Mouse (Mus musculus) cerebellum, adult 9-10 months (tissue): ENCODE results near the gene Tapt1.
"Not testable (repeated sequence)": the region's sequence is repeated elsewhere in the genome, so short reads cannot be mapped to it uniquely, and the experiment has no call there.

Source experiments
- DNase-seq: peaks from one replicate; pipeline ENCODE4 v3.0.0; 2022

The Tapt1 gene

DNA sequence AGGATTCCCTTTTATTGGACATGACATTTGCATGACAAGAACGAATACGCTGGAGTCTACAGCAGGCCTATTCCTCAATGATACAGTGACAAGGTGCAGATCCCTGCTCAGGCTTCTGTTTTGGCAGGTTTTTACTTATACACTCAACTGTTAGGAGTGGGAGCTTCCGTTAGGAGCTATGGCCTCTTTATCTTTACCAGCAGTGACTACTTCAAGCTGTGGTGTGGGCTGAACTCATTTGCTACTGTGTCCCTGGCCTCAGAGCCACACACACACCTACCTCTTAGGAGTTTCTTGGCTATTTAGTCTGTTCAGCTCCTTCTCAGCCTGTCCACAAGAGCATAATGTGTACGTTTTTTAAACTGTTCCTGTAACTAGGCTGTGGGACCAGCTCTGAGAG is 30.3 kb downstream of the Tapt1 start:
- DNase-seq, result no peak

DNA sequence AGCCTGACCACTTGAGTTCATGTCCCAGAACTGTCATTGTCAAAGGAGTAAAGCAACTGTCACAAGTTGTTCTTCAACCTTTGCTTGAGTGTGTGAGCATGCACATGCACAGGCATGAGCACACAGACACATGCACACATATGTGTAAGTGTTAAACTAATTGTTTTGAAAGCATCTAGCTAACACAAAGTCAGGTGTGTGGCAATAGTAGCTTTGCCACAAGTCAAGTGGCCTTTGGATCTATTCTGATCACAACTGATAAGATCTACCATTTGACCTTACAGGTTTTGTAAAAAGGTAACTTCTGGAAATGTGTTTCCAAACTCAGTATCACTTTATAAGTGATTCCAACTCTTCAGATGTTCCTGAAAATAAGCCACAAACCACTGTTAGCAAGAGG is 39.1 kb downstream of the Tapt1 start:
- DNase-seq, result no peak

DNA sequence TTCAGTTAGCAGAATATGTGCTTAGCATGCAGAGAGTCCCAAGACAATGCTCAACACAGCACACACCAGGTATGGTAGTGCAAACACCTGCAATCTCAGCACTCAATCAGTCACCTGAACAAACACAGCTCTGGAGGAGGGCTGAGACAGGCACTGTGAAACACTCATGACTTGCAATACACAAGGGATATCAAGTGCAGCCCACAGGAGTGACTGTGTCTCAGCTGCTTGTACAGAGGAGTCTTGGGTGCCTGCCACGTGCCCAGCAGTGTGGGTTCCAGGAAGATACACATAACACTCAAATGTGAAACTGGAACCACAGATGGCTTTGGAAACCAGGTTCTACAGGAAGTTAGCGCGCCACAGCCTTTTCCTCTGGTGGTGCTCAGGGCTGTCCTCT is 44.8 kb downstream of the Tapt1 start:
- DNase-seq, result no peak

DNA sequence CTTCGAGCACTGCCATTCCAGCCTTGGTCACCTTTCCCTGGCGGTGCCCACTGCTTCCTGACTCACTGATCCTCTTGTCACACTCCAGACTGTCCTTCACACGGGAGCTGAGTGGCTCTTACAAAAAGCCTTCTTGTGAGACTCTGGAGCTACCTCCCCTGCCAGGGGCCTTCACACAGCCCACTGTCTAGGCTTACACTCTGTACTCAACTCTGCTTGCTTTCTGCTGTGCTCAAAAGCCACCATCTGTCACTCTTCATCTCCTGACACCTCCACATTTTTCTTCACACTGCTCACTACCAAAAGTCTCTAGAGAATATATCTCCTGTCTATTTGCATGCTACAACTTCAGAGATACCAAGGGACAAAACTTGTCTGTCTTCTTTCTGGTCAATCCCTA is 46.0 kb downstream of the Tapt1 start:
- DNase-seq, result no peak

DNA sequence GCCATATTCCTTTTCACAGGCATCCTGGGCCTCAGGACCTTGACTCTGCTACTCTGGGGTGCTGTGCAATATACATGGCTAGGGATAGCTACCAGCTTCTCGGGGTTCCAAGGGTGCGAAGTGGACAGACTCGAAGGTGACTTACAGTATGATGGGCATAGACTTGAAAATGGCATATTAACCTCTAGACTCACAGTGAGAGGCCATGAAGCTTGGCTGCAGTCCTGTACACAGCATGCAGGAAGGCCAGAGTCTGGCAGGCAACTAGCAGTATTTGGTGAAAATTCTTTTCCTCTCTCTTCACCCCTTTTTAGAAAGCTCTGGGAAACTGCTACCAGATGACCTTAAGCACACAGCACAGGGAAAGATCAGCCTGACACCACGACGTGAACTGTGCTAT is 52.4 kb downstream of the Tapt1 start:
- peak; percentile 89 for DNase-seq

DNA sequence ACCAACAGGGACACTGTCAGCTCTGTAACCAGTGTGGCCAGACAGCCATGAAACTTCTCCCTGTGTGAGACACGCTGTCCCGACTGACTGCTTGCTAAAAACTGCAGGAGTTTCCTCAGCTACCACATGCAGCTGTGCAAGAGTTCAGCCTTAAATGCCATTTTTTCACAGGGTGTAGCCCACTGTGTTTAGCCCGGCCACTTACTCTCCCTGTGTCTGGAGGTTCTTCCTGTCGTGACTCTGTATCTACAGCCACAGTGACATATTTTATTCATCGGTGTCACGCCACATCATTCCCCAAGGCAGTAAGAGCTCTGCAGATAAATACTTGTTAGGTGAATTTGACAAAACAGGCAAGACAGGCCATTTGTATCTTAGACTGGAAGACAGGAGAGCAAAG is 59.6 kb downstream of the Tapt1 start:
- DNase-seq, result no peak

DNA sequence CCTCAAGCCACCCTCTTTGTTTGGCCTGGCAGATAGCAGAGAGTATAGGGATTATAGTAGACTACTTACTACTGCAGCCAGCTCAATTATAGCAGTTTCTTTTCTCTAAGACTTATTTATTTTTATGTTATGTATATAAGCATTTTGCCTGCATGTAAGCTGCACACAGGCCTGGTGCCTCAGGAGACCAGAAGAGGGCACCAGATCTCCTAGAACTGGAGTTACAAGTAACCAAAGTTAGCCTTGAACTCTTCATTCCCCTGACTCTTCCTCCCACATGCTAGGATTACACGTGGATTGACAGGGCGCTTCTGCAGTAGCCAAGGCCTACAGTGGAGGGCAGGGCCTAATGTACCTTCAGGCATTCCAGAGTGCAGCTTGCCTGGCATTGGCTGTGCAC is 60.6 kb downstream of the Tapt1 start:
- peak; percentile 65 for DNase-seq

DNA sequence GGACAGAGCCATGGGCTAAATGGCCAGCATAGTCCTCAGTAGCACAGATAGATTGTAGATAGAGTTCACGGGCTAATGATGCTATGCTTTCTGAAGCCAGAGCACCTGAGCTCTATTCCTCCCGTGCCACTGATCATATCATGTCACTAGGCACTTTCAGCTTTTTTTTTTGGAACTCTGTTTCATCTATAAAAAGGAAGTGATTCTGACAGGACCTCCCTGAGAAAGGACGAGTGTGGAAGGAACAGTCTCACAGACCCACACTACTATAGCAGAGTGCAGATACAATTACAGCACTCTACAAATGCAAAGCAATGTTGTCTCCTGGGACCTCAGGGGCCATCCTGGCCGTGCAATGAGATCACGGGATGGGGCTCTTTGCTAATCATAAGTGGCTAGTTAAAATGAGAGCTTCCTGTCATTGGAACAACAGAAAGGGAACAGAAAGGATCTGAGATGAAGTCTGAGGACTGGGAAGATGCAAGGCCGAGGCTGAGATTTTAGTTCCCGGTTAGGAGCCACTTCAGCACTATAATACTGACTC is 62.1 kb downstream of the Tapt1 start:
- DNase-seq, result no peak

DNA sequence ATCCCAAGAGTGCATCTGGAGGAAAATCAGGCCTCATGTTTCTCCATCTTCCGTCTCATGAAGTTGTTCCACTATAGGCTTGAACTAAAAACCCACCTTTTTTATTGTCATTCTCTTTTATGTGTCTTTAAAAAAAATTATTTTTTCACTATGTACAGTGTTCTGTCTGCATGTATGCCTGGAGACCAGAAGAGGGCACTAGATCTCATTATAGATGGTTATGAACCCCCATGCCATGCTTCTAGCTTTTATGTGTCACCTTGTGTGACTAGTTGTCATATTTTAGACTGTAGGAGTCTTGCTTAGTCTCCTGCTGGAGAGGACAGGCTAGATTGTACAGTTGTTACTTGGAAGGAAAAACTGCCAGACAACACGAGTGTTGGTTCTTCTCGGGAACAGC is 63.1 kb downstream of the Tapt1 start:
- DNase-seq, result no peak

DNA sequence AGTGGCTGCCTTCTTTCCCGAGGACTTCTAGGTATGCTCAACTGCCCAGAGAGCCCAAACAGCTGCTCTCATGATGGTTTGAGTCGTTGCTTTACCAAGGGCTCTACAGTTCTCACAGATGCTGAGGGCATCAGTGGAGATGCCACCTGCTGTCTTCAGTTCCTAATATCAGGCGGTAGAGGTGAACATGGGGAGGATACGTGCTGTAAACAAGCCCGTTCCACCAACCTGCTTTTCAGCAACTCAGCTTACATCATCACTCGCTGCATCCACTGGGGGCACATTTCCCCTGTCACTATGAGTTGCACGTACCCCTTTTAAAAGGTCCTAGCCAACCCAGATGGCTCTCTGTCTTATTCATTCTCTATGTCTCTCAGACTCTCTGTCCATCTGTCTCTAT is 63.6 kb downstream of the Tapt1 start:
- no peak for DNase-seq

DNA sequence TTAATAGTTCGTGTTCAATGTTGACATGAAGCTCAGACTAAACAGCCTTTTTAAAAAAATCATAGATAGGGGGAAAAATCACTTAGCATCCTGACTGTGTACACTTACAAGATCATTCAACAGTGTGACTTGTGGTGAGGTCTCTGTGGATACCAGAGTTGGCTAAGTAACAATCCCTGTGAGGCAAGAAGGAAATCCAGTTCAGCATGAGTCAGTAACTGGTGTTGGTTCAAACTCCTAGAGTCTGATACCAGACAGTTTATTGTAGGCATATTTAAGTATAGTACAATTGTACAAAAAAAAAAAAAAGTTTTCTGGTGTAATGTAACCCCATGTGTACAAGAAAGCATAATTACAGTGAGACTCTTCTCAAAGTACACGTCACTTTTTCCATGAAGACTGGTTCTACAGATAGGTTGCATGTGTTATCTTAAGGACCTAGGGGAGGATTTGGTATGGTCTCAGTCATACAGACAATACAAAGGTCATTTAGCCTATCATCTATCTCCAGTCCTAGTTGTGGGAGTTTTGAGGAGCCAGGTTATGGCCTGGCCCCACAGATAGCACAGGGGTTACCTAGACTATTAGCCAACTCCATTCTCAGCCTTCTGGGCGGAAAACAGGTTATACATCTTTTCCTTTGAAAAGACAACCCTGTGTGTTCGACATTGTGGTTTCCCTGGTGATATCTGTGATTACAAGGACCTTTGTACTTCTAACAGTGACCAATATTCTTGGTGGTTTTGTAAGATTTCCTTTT is 66.6 kb downstream of the Tapt1 start:
- no peak for DNase-seq

DNA sequence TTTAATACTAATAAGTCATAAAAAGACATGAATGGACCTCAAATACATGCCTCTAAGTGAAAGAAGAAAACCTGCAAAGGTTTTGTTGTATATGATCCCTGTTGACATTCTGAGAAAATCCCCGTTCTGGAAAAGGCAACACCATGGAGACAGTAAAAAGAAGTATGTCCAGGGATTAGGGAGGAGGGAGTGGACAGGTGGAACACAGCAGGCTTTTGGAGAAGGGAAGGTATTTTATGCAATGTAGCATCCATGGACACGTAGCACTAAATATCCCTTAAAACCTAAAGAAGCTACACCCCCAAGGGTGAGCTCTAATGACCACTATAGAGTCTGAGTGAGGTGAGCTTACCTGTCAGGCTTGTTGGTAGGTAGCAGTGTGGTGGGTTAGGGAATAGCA is 67.2 kb downstream of the Tapt1 start:
- peak; percentile 56 for DNase-seq

DNA sequence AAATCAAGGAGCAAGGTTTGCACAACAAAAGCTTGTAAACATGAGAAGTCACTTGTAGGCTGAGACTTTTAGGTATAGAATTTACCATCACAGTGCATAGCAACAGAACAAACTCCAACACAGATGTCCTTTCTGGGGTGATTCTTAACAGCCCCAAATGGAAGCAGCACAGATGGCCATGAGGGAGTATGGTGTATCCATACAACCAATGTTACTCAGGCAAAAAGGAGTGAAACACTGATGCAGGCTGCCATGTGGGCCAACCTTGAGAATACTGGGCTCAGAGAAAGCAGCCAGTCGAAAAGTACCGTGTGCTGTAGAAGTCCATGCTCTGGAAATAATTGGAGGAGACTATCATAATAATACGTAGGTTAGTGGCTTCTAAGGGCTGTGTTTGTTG is 68.0 kb downstream of the Tapt1 start:
- no peak for DNase-seq

DNA sequence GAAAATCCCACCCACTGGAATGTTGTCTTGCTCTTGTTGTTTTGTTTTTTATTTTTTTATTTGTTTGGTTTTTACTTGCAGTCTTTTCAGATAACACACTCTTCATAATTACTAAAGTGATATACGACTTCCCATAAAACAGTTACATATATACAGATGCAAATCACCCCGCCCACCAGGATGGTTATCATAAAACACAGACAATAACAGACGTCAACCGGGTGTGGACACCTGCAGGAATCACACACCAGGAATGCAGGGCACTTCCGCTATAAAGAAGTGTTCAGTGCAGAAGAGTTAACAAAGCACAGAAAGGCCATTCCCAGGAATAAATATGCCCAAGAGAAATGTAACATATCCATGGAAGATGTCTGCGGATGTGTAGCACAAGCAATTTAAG is 68.7 kb downstream of the Tapt1 start:
- no peak for DNase-seq

DNA sequence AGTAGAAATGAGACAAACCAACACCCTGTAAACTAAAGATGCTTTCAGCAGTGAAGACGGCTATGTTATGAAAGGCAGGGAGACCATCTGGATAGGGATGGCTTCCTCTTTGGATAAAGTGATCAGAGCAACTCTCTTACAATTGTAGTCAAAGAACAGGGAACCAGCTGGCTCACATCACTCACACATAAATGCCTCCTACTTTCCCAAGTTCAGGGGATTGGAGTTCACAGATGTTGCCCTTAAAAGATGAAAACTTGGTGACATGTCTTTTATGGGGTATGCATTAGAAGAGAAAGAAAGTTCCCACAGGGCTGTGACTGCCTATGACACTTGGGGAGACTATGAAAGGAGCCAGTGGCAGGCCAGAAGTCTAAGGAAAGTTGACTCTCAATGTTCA is 73.4 kb downstream of the Tapt1 start:
- no peak for DNase-seq

DNA sequence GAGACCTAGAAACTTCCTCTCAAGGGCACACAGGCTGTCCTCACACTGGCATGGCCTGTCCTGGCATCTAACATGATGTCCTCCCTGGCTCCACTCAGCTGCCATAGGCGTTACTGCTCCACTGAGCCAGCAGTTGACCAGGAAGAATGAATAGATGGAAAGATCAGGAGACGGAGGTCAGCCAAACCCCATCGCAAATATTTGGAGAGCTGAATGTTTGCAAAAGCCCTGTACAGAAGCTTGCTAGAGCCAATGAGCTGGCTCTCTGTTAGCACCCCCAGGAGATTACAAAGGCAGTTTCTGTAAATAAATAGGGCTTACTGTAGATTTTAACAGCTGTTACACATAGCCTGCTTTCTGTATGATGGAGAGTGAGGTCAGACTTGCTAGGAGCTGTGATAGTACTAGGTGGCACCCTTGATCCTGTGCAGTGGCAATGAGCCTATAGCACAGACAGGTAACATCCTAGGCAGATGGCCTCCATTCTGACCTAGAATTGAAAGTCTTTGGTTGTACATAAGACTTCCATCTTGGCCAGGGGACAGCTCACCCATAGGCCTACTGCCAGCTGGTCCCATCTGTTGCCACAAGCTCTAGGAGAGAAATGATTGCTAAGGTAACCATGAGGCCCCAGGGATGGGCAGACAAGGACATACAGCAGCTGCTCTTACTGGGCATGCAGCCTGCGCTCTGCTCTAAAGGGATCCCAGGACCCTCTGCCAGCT is 74.9 kb downstream of the Tapt1 start:
- DNase-seq, result peak; percentile 100

DNA sequence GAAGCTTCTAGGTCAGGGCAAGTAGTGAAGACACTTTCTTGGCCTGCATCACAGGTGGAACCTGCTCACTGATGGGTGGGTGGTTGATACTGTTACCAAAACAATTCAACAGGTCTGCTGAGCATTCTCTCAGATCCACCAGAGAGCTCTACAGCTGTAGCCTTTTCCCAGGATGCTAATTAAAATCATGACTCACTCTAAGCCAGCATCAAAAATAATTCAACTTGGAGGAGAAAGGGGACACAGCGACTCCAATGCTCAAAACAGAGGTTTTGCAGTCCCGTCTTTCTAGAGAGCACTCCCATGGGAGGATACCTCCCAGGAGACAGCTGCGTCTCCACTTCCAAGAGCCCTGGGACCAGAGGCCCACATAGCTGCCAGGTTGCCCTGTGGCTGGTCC is 78.7 kb downstream of the Tapt1 start:
- DNase-seq, result no peak

DNA sequence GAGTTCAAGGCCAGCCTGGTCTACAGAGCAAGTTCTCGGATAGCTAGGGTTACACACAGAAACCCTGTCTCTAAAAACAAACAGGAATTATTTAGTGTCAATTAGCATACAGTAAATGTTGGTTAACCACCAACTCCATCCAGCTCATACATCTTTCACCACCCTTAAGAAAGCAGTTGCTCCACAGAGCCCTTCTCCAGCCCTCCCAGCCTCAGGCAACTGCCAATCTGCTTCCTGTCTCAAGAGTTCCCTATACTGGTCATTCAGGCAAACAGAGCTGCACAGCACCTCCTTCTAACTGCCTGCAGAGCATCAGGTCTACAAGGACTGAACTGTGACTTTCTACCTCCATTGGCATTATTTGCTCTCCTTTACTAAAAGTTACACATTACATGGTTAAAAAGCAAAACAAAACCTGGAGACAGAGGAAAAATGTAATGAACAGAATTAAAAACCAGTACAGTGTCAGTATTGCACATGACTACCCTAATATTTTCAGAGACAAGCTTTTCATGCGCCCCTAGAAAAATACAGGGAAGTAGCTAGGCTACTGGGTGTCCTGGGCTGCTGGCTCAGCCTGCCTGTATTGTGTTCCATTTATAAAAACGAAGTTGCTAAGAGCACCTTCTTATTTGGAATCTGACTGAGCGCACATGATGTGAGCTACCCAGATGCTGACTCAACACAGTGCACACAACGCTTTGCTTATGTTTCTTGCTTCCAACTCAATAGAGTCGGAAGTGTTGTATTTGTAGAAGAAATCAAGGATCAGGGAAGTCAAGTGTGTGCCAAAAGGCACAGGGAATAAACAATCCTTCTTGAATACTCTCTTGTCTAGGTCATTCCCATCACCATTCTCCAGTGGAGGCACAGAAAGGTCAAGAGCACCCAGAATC is 79.7 kb downstream of the Tapt1 start:
- DNase-seq, result no peak

DNA sequence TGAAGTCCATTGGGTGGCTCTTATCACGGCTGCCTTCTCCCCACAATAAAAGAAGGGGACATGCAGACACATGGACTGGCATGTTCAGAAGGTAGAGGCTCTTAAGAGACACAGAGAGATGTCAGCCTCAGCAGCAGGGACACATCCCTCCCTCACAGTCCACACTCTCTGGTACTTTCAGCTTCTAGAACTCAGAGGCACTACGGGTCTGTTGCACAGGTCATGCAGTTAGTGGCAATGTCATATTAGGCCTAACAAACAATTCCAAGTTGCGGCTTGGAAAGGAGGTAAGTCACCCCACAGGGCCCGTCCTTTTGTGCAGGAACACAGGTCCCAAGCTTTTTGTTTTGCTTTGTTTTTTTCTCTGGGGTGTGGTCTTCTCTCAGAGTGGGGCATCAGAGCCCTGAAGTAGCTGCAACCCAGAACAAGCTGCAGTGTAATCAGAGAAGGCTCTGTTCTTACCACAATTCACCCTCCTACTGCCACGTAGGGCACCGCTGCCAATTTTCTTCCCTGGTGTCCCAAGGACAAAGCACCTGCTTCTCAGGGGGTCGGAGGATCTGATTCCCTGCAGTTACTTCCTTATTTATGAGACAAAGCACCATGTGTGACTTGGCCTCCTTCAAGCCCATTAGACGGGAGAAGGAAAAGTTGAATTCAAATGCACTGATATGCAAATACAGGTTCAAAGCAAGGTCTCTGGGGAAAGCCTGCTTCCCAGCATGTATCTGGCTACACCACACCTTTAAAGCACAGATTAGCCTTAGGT is 82.8 kb downstream of the Tapt1 start:
- DNase-seq, result no peak

DNA sequence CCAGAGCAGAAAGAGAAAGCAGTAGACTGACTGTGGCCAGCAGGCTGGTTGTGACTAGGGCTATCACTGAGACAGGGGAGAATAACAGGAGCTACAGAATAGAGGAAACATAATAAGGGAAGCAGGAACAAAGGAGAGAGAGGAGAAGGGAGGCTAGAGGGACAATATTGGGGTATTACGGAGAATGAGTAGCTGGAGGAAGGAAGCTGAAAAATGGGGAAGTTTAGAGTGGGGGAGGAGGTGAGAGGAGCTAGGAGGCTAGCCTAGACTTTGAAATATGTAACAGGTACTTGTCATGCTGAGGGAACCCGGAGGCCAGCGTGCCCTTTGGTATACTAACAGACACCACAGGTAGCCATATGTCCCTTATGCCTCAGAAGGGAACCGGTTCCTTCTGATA is 98.9 kb downstream of the Tapt1 start:
- DNase-seq, result no peak

DNA sequence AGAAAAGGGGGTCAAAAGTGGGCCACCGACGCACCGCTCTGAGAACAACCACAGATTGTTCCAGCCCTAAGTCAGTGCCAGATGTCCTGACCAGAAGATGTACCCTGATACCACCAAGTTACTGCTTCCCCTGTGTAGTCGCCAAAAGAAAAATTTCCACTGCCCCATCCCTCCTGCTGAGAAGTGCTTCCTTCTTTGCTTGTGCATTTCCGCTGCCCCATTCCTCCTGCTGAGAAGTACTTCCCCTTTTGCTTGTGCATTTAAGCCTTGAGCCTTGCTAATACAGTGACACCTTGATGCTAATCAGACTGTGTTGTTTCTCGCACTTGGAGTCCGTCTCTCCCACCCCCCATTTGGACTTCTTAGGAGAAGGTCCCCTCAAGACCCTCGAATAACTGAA is 99.9 kb downstream of the Tapt1 start:
- not testable (repeated sequence) for DNase-seq
